Mouse (Mus musculus) midbrain, embryonic 15.5 days (tissue): ENCODE measurements at regions not wholly inside any gene's neighbourhood (a gene's known extent, or its start where the extent isn't known, plus 50 kb on each side); places are given as distances from the start of the nearest gene placed in this dataset.

Experiments used
- ATAC-seq: fragments of 200-750 bp; cut with Nextera tagmentation; replicated peaks from 2 replicates; pipeline ENCODE4 v1.8.0; 2017; ENCODE audit warnings: moderate TSS enrichment
- H3K27ac ChIP-seq: fragments of 300-500 bp; sonication (generic); 2 replicates; pipeline ENCODE4 v1.5.1; 2015; ENCODE audit warnings: mild to moderate bottlenecking, inconsistent platforms
- H3K27me3 ChIP-seq: fragments of 300-500 bp; sonication (generic); replicated peaks from 2 replicates; pipeline ENCODE4 v1.6.1; 2015; ENCODE audit warnings: inconsistent platforms
- H3K36me3 ChIP-seq: fragments of 300-500 bp; sonication (generic); replicated peaks from 2 replicates; pipeline ENCODE4 v1.6.1; 2015; ENCODE audit warnings: inconsistent platforms
- H3K4me1 ChIP-seq: fragments of 300-500 bp; sonication (generic); 2 replicates; pipeline ENCODE4 v1.6.1; 2015; ENCODE audit warnings: inconsistent platforms
- H3K4me2 ChIP-seq: fragments of 300-500 bp; sonication (generic); 2 replicates; pipeline ENCODE4 v1.6.1; 2015; ENCODE audit warnings: inconsistent platforms, mild to moderate bottlenecking, moderate library complexity
- H3K4me3 ChIP-seq: fragments of 300-500 bp; sonication (generic); 2 replicates; pipeline ENCODE4 v1.5.1; 2015; ENCODE audit warnings: mild to moderate bottlenecking, inconsistent platforms
- H3K9ac ChIP-seq: fragments of 300-500 bp; sonication (generic); 2 replicates; pipeline ENCODE4 v1.6.1; 2015; ENCODE audit warnings: mild to moderate bottlenecking, inconsistent platforms
- H3K9me3 ChIP-seq: fragments of 300-500 bp; sonication (generic); 2 replicates; pipeline ENCODE4 v1.6.1; 2016; ENCODE audit warnings: inconsistent platforms
- WGBS: fragments of 180-500 bp; shearing (Covaris S2); methylation state at CpG from one replicate; pipeline ENCODE4 v1.1.7; 2015; ENCODE audit warnings: mixed read lengths; 5-methylcytosine and 5-hydroxymethylcytosine counted together

DNA sequence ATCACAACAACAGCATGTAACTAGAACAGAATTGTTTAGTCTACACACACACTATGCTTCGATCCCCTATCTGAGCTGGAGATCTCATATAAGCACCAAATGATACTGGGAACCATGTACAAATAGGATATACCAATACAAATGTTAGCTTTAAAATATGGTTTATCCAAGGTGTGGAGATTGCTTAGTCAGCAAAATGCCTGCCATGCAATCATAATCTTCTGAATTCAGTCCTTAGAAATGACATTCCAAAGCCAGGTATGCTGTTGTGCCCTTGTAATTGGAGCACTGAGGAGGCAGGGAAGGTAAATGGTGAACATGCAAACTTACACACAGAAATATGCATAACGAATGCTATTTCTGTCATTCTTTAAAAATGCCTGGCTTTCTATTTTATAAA is 54.0 kb upstream of the Thsd7b start:
- ATAC-seq = no peak
- H3K9ac ChIP-seq = no peak overlapping the region
- WGBS = 89% methylated on average over 2 of the region's 2 CpGs

DNA sequence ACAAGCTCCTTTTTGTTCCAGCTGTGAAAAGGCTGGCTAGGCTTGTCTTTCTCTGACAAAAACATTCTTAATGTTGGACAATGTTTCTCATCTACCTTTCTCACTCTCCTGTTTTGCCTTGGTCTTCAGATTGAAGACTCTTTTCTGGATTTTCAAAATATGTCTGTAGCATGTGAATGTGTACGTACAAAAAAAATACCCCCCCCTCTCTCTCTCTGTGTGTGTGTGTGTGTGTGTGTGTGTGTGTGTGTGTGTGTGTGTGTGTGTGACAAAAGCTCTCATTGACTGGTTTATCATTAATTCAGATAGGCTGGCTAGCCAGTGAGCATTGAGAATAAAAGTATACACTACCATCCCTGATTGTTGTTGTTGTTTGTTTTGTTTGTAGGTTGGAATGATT is 64.3 kb upstream of the Thsd7b start:
- peak; percentile 12; the same call in 1 of the 2 replicates for ATAC-seq
- Histone ChIP-seq H3K4me2 (no peak overlapping the region), H3K9me3 (no peaks in the 10 kb centered on the region), H3K36me3 (no peaks in the 10 kb centered on the region), H3K4me1 (peaks cover 5% of the 10 kb centered on the region), H3K9ac (no peak overlapping the region), H3K27ac (peak overlapping the region; percentile 68), H3K4me3 (no peak overlapping the region), H3K27me3 (no peaks in the 10 kb centered on the region)
- WGBS = 10% methylated on average over 1 of the region's 1 CpGs

More for the DNA sequence above, 54.0 kb upstream of the Thsd7b start:
- no peaks in the 10 kb centered on the region for H3K27me3 ChIP-seq
- H3K4me3 ChIP-seq = no peak overlapping the region
- no peak overlapping the region for H3K4me2 ChIP-seq
- no peaks in the 10 kb centered on the region for H3K36me3 ChIP-seq
- H3K27ac ChIP-seq = no peak overlapping the region
- no peaks in the 10 kb centered on the region for H3K4me1 ChIP-seq
- no peaks in the 10 kb centered on the region for H3K9me3 ChIP-seq

DNA sequence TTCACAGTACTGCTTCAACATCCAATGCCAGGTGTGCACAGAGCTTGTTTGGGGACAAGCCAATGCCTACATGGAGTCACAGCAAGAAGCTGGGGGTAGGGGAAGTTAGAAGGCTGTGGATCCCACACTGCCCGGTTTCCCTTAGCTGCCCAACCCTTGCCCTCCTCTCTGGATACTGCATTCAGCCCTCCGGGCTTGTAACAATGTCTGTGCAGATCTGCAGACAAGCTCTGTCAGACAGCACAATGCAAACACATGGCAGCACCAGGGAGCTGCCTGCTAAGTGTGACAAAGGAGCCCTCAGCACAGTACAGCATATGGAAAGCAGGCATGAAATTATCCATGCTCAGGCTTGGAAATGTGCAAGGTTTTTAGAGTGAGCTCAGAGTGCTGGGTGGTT is 64.7 kb upstream of the Thsd7b start:
- Histone ChIP-seq H3K4me1 (peaks cover 5% of the 10 kb centered on the region), H3K9me3 (no peaks in the 10 kb centered on the region), H3K4me3 (no peak overlapping the region), H3K4me2 (no peak overlapping the region), H3K9ac (no peak overlapping the region), H3K27ac (peak overlapping the region; percentile 68), H3K27me3 (no peaks in the 10 kb centered on the region), H3K36me3 (no peaks in the 10 kb centered on the region)
- WGBS = 2% methylated on average over 2 of the region's 2 CpGs
- peak; percentile 96 for ATAC-seq

DNA sequence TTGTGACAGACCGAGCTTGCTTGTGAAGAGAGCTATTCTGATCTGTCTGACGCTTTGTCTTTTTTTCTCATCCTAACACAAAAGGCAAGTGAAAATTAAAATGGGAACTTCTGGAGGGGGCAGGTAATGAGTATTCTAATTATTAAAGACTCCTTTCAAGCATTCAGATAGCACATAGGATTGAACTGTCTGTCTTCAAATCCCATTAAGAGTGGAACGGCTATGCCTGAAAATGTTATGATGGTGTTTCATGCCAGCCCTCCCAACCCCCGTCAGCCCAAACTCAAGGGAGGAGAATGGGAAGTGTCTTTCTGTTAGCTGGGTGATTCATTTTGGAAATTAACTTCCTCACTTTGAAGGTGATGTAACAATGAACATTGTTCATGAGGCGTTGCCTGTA is 65.4 kb upstream of the Thsd7b start:
- Histone ChIP-seq H3K9ac (no peak overlapping the region), H3K4me2 (no peak overlapping the region), H3K9me3 (no peaks in the 10 kb centered on the region), H3K27ac (peak overlapping the region; percentile 68; the same call in 1 of the 2 replicates), H3K27me3 (no peaks in the 10 kb centered on the region), H3K4me3 (no peak overlapping the region), H3K4me1 (peaks cover 5% of the 10 kb centered on the region), H3K36me3 (no peaks in the 10 kb centered on the region)
- ATAC-seq = peak; percentile 51
- WGBS = 28% methylated on average over 5 of the region's 5 CpGs

DNA sequence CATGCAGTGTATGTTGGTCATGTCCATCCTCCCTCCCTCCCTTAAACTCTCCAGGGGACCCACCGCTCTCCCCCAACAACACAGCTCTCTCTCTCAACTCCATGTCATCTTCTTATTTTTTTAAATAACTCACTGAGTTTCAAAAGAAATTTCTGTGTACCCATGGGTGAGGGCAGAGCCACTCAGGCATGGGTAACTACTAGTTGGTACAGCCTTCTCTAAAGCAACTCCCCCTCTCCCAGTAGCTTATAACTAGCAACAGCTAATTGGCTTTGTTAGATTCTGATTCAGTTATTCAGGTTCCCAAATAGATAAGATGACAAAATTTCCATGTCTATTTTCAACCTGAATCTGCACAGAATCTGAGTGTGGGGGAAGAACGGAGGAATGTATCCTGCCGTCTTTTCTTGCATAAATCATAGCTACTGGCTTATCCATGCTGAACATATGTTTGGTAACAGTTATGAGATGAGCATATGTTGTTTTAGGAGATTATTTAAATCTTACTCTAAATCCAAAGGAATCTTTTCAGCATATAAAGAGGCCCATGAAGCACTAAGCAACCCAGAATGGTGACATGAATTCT is 92.8 kb upstream of the Thsd7b start:
- Histone ChIP-seq H3K4me2 (no peak overlapping the region), H3K4me3 (no peak overlapping the region), H3K27ac (no peak overlapping the region), H3K4me1 (no peaks in the 10 kb centered on the region), H3K9me3 (no peaks in the 10 kb centered on the region), H3K36me3 (no peaks in the 10 kb centered on the region), H3K27me3 (no peaks in the 10 kb centered on the region), H3K9ac (no peak overlapping the region)
- WGBS = 74% methylated on average over 3 of the region's 3 CpGs
- ATAC-seq = no peak

DNA sequence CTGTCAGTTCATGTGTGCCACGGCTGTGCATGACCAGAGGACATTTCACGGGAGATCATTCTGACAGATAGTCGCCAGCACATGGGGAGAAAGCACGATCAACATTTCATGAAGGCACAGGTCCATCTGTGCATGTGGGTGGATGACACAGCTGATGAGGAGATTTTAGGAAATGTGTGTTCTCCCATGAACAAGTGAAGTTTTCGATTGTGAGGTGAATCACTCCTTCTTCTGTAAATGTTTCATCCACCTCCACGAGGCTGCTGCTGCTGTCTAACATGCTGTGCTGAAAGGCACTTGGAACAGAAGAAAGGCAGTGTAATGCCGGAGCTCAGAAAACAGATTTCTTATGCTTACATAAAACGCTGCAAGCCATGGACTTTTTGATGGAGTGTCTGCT is 103.2 kb upstream of the Thsd7b start:
- Histone ChIP-seq H3K27ac (no peak overlapping the region), H3K4me2 (no peak overlapping the region), H3K4me3 (no peak overlapping the region), H3K9ac (no peak overlapping the region), H3K27me3 (no peaks in the 10 kb centered on the region), H3K9me3 (no peaks in the 10 kb centered on the region), H3K4me1 (no peaks in the 10 kb centered on the region), H3K36me3 (no peaks in the 10 kb centered on the region)
- WGBS = 79% methylated on average over 8 of the region's 8 CpGs
- no peak for ATAC-seq

DNA sequence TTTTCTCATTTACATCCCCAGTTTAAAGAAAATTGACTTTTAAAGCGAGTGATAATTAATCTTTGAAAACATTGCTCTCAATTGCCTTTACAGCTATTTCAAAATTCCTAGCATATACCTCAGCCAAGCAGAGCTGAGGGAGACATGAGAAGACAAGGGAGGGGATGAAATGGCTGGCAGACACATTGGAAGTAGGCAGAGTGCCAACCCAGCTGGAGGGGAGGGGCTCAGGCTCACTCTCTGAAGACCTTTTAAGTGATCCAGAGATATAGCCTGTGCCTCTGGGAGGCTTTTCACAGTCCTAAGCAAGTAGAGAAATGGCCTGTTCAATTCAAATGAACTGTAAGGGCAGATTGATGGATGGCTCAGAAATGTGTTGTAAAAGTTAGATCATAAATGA is 122.5 kb upstream of the Thsd7b start:
- H3K4me3 ChIP-seq = no peak overlapping the region
- H3K4me1 ChIP-seq = no peaks in the 10 kb centered on the region
- H3K27me3 ChIP-seq = no peaks in the 10 kb centered on the region
- H3K9me3 ChIP-seq = no peaks in the 10 kb centered on the region
- 0 out of 2 replicates have a peak, but pooled peaks have one; percentile 67 for ATAC-seq
- no peak overlapping the region for H3K4me2 ChIP-seq
- H3K27ac ChIP-seq = no peak overlapping the region
- WGBS = 73% methylated on average over 1 of the region's 1 CpGs
- no peaks in the 10 kb centered on the region for H3K36me3 ChIP-seq
- H3K9ac ChIP-seq = no peak overlapping the region

DNA sequence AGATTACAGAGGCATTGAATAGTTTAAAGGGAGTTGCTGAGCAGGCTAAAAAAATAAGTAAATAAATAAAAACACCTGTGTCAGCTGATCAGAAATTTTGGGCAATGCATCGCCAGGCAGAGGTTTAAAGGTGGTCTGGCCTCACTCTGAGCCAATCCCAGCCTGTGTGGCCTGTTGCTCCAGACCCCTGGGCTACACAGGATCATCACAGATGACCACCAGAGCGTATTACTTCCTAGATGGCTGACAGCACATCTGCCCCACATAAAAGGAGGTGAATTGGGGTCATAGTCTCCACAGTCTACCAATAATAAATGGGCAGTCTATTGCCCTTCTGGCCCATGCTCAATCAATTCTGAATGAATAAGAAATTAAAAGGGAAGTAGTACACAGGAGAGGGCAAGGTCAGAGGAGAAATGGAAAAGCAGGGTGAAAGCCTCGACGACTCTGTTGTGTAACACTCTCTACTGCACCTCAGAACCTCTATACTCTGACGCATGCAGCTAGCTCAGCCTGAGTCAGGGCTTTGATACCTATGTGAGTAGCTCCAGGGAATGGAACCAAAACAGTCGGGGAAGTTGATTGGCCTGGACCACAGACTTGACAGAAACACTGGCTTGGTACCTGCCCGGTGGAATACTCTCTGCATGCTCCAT is 124.2 kb upstream of the Thsd7b start:
- H3K36me3 ChIP-seq = no peaks in the 10 kb centered on the region
- no peak overlapping the region for H3K27ac ChIP-seq
- no peak overlapping the region for H3K4me3 ChIP-seq
- H3K27me3 ChIP-seq = no peaks in the 10 kb centered on the region
- 73% methylated on average over 7 of the region's 7 CpGs for WGBS
- H3K4me1 ChIP-seq = no peaks in the 10 kb centered on the region
- H3K9ac ChIP-seq = no peak overlapping the region
- no peaks in the 10 kb centered on the region for H3K9me3 ChIP-seq
- no peak overlapping the region for H3K4me2 ChIP-seq
- ATAC-seq = no peak

DNA sequence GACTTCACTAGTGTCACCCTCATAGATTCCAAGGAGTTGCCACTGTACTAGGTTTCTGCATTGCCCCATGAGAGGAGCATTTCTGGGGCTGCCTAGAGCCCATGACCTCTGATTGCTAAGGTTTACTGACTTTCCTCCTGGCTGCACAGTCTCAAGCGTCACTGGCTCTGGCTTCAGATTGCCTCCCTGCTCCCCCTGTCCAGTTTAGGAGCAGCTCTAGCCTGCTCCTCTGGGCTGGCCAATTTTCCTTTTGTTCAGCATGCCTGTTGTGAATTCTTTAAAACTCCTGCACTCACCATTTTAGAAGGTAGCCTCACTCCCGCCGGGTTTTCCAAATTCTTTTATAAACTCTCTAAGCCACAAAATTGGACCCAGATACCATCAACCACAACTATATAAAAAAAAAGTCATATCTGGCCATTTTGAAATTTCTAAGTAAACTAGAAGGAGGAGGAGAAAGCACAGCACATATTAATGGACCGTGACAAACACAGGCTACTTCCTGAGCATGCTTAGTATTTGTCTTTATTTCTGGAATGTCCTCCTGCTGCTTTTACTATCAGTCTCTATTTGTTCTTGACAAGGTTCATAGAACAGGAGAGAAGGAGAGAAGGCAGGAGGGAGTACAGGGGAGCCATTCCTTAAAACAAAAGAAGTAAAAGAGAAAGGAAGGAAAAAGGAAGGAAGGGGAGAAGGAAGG is 126.6 kb upstream of the Thsd7b start:
- H3K4me3 ChIP-seq = no peak overlapping the region
- no peak for ATAC-seq
- 55% methylated on average over 4 of the region's 4 CpGs for WGBS

DNA sequence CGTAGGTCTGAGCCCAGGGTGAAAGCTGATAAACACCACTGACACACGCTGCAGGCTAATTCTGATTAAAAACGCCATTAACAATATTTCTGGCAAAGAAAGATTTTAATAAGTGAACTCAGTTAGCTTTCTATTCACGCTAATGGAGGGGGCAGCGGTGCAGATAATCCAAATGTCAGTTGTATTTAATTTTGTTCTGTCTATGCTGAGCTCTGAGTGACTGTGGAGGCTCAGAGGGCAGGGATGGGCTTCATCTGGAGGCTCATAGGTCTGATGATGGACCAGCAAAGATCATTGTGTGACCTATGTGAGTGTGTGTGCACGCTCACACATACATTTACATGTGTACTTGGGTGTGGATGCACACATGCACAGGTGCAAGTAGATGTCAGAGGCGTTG is 134.3 kb upstream of the Thsd7b start:
- no peaks in the 10 kb centered on the region for H3K27me3 ChIP-seq
- H3K9ac ChIP-seq = no peak overlapping the region
- ATAC-seq = peak; percentile 58; the same call in 1 of the 2 replicates
- no peaks in the 10 kb centered on the region for H3K36me3 ChIP-seq
- H3K9me3 ChIP-seq = no peaks in the 10 kb centered on the region
- H3K4me1 ChIP-seq = no peaks in the 10 kb centered on the region
- H3K4me2 ChIP-seq = no peak overlapping the region
- 70% methylated on average over 7 of the region's 7 CpGs for WGBS
- H3K4me3 ChIP-seq = no peak overlapping the region
- no peak overlapping the region for H3K27ac ChIP-seq

More for the DNA sequence above, 126.6 kb upstream of the Thsd7b start:
- H3K4me1 ChIP-seq = no peaks in the 10 kb centered on the region
- H3K9me3 ChIP-seq = no peaks in the 10 kb centered on the region
- H3K27ac ChIP-seq = no peak overlapping the region
- H3K9ac ChIP-seq = no peak overlapping the region
- H3K36me3 ChIP-seq = no peaks in the 10 kb centered on the region
- no peaks in the 10 kb centered on the region for H3K27me3 ChIP-seq
- no peak overlapping the region for H3K4me2 ChIP-seq

DNA sequence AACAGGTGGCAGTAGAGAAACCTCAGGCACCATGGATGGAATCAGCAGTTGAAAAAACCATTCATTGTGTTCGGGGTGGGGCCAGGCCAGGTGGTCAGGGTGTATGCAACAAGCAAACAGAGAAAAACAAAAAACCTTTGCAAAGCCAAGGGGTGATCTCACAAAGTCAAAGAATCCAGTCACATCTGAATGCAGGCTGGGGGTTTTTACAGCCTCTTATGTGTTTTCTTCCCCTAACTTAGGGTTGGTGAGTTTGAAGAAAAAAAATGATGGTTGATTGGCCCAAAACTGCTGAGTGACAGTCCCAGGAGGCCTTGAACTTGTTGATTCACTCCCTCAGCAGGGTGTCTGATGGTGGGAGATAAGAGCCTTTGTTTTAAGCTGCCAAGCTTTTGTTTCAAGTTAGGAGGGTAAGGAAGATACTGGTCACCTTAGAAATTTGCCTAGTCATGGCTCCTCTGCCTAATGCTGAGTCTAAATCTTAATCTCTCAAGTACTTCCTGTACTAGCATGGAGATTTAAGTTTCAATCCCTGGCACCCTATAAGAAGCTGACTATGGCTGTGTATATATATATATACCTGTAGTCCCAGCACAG is 166.0 kb upstream of the Thsd7b start:
- Histone ChIP-seq H3K4me2 (no peak overlapping the region), H3K4me3 (no peak overlapping the region), H3K27ac (no peak overlapping the region), H3K27me3 (no peaks in the 10 kb centered on the region), H3K4me1 (no peaks in the 10 kb centered on the region), H3K9ac (no peak overlapping the region), H3K9me3 (no peaks in the 10 kb centered on the region), H3K36me3 (no peaks in the 10 kb centered on the region)
- 68% methylated on average over 1 of the region's 1 CpGs for WGBS
- no peak for ATAC-seq

DNA sequence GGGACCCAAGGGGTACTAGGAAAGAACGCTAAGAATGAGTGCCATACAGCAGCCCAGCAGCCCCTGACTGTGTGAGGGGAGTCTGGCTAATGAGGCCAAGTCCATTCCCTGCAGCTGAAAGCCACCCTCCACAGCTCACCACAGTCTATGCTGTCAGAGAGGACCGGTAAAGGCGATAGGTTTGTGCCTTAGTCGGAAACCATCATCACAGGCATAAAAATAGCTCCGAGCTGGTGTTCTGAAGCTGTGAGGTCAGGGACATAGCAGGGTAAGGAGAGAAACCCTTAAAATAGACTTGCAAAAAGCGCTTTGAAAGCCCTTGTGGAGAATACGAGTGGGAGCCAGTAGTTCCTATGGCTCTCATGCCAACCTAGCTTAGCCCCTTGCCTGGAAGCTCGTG is 172.1 kb upstream of the Thsd7b start:
- Histone ChIP-seq H3K9ac (no peak overlapping the region), H3K4me1 (no peaks in the 10 kb centered on the region), H3K27me3 (no peaks in the 10 kb centered on the region), H3K4me2 (no peak overlapping the region), H3K9me3 (no peaks in the 10 kb centered on the region), H3K36me3 (no peaks in the 10 kb centered on the region), H3K27ac (no peak overlapping the region), H3K4me3 (no peak overlapping the region)
- WGBS = 84% methylated on average over 8 of the region's 8 CpGs
- no peak for ATAC-seq
